Mouse (Mus musculus): ENCODE measurements around the gene Mob3c. TPM values are rescaled to one million over a fixed set of nuclear protein-coding genes. Genes with fewer than 3 reads are reported as not detected.

The Mob3c gene
- 10.3 and 19.3 TPM in 2 replicates for polyA plus RNA-seq (2012; rRNA removed)

DNA sequence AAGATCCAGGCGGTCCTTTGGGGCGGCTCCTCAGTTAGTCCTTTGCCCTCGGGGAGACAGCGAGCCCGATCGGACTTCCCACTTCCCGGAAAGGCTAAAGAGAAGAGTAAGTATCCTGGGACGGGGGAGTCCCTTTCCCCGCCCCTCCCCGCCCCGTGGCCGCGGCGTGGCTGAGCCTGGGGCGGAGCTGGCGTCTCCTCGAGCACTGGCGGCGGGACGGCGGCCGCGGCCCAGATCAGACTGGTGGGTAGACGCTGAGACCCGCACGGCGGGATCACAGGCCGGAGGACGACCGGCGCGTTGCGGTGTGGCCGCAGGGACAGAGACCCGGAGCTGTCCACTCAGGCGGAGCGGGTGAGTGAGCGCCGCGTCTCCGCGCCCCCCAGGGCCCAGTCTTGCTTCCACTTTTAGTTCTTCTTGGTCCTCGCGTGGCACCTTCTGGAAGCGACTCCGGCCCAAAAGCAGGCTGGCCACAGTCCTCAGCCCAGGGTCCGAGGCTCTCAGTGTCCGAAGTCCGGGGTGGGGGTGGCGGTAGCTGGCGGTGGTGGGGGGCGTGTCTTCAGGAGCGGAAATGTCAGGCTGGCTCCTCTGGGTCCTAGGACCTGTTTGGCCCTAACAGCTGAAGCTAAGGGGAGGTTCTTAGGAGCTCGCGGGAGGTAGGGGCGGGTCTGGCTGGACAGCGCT, at the start of gene Mob3c:
Mob3c (plus strand) TSS at position 205 of the 684 bp plus-strand sequence.
- peak; percentile 63 for DNase-seq (ENCODE audit: low spot score)

DNA sequence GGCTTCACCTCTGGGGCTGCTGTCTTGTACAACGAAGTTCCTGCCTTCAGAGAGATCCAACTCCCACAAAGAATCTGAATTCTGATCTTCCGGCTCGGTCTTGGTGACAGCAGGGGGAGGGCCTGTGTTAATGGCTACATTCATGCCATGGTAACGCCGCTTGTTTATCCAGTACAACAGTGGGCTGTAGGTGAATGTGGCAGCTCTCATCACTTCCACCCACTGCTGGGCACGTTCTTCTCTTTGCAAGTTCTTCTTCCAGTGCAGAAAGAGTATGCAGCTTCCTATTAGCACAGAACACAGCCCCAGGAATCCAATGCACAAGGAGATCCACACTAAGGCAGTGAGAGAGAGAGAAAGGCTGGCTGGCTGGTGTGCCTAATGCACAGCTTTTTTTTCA, 47.6 kb upstream of the Mob3c start:
- no peak for DNase-seq (ENCODE audit: low spot score)

DNA sequence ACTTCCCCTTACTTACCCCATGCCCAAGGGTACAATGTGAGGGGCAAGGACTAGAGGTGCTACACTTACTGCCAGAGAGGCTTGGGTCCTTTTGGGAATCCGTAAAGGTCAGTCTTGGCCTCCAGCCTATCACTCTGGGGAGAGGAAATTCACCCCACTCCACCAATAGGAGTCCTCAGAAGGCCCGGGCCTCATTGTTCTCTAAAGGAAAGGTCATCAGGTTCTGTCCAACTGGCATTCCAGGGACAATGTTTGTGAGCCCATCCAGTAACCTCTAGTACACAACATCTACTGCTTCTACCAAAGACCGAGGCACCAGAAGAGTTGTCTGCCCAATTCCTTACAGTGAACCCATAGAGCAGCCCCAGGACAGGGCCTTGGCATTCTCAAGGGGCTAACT, 47.0 kb upstream of the Mob3c start, which contains the start of gene Tex38:
Tex38 (minus strand) TSS at position 101 of the 400 bp plus-strand sequence.
- no peak for DNase-seq (ENCODE audit: low spot score)

DNA sequence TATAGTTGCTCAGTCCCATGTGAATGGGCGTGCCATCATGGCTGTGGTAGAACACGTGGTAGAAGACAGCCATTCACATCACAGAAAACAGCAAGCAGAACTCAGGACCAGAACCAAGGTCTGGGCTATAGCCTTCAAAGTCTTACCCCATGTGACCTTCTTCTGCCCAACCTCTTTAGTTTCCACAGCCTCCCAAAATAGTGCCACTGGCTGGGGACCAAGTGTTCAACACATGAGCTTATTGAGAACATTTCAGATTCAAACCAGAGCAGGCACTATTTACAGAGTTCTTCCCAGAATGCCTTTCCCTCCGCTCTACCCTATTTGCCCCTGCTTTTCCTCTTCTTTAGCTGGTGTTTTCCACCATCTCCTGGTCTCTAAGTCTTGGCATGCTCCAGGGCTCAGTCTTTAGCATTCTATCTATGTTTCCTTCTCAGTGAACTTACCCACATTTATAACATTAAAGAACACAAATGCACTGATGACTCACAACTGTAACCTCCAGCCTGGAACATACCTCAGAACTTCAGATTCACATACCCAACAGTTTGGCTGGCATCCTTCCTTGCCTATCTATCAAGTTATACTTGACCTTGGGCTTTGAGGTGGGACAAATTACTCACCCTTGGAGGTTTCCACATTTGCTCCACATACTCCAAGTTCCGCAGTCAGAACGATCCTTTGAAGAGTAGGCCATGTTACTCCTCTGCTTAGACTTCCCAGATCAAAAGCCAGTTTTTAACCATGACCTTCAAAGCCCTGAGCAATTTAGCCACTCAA, 45.7 kb upstream of the Mob3c start:
- DNase-seq (ENCODE audit: low spot score) = no peak

DNA sequence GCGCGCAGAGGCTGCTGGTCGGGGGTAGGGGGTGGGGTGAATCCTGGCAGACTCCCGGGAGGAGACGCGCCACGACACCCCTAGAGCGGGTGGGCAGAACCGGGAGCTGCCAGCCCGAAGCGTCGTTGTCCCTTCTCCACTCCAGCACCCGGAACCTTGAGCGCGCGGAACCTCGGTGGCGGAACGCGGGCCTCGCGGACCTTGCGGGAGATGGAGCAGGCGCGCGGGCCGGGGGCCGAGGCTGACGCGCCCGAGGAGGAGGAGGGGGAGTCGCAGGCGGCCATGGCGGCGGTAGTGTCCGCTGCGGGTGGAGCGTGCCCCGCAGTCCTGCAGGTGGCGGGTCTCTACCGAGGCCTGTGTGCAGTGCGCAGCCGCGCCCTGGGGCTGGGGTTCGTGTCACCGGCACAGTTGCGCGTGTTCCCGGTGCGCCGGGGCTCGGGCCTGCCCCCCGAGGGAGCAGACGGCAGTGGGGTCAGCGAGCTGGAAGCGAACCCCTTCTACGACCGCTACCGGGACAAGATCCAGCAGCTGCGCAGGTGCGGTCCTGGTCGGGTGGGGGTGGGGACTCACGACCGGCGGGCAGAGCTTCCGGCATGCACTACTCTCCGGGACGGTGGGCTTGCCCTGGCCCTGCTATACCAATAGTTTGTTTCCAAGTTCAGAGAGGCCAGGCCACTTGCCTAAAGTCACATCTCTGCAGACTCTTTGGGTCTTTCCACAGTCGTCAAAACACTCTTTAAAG, 43.0 kb upstream of the Mob3c start, which contains the start of gene Atpaf1:
Atpaf1 (plus strand) TSS at position 44 of the 742 bp plus-strand sequence.
- DNase-seq (ENCODE audit: low spot score) = peak; percentile 72

DNA sequence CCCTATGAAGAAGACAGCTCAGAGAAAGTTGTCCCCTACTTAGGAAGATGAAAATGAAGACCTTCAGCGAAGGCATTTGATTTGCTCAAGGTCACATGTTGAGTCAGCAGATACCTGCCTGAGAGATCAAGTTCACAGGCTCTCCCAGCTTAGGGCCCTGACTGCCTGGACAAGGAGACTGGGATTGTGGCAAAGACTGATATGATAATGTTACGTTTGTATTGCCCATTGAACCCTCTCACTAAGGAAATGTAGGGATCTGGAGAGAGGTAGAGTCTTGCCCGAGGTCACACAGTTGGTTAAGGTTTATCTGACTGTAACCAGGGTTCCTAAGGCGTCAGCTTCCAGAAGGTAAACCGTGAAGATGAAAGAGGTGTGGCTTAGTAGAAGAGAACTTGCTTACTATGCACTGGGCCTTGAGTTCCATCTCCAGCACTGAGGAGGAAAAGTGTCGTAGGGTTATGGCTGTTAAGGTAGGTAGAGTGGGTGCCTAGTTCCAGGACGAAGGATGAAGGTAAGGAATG, 42.3 kb upstream of the Mob3c start:
- no peak for DNase-seq (ENCODE audit: low spot score)

DNA sequence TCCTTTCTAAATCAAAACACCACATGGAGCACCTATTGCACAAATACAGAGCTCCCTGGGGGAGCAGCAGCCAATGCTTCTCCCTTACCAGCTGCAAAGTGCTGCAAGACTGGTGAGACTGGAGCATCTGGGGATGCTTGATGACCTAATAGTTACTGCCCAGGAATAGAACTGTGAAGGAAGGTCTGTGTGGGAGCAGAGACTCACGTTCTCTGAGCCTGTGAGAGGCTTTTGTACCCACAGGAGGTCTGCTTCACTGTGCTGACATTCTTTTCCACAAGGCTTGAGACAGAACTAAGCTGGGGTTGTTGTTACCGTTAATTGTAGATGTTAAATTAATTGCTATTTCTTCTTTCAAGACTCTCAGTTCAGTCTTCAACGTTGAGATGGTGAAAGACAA, 37.0 kb upstream of the Mob3c start:
- no peak for DNase-seq (ENCODE audit: low spot score)

DNA sequence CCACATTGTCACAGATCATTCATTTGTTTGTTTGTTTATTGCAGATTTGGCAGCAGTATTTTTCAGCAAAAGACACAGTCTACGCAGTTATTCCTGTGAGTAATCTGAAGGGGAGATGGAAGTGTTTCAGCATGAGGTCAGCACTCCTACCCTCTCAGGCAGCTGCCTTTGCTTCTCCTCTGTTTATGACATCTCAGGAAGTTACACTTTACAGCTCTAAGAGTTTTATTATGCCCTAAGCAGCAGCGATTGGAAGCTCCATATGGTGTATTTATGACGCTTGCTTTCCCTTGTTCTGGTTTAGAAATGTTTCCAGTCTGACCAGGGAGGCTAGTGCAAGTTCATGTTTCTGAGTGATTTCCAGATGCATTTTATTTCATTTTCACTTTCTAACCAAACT, 32.5 kb upstream of the Mob3c start:
- no peak for DNase-seq (ENCODE audit: low spot score)

DNA sequence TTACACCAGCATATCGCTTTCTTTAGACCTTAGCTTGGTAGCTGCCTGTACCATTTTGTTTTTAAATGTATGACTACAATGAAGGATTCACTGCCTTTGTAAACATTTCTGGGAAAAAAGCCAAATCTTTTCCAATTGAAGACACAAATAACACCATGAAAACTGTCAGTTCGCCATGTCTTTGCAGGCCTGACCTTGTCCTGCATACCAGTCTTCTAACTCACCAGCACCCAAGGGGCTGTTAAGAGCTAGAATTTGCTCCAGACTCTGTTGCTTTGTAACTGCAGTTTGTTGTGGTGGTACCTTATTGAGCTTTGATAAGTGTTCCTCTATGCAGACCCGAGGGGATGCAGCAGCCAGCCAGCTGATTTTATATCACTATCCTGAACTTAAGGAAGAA, 27.9 kb upstream of the Mob3c start:
- DNase-seq (ENCODE audit: low spot score) = no peak

DNA sequence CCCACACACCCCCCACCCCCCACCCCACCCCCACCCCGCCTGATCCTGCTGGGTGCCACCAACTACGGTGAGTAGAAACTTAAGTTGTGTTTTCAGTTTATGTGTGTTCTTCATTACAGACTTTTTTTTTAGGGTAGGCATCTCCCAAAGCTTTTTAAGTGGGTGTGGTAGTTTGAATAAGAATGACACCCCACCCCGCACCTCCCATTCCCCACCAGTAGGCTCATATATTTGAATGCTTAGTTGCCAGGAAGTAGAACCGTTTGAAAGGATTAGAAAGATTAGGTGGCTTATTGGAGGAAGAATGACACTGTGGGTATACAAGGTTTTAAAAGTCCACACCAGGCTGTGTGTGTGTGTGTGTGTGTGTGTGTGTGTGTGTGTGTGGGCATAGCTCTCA, 15.6 kb upstream of the Mob3c start:
- DNase-seq (ENCODE audit: low spot score) = no peak

DNA sequence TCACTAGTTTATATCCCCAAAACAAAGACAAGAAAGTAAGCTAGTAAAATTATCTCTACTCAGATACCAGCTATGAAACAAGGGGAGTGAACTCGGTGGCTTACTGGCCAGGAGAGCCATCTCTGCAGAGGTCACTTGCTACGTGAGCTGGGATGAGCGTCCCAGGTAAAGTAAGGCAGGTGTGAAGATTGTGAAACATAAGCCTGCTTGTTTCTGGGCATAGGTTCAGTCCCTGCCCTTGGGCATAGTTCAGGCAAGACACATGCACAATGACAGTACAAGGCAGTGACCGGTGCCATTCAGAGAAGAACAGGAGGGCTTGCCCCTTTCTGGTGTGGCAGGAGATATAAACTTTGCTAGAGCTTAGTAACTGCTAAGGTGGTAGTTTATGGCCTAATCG, 12.3 kb upstream of the Mob3c start:
- DNase-seq (ENCODE audit: low spot score) = no peak

DNA sequence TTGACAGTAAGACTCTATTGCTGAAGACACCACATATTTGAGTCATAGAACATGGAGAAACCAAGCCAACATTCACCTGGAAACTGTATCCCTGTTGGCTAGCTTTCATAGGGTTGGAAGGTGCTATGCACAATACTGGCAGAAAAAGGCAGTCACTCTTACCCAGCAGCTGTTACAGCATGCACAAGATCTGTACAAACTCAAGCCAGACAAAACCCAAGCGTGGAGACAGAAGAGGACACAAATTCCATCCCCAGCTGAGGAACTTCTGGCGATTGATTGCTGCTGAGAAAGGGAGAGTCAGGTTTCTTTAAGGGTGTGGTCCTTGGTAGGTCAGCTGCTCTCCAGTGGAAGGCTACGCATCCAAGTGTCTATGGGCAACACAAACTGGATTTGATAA, 7.7 kb upstream of the Mob3c start:
- no peak for DNase-seq (ENCODE audit: low spot score)

DNA sequence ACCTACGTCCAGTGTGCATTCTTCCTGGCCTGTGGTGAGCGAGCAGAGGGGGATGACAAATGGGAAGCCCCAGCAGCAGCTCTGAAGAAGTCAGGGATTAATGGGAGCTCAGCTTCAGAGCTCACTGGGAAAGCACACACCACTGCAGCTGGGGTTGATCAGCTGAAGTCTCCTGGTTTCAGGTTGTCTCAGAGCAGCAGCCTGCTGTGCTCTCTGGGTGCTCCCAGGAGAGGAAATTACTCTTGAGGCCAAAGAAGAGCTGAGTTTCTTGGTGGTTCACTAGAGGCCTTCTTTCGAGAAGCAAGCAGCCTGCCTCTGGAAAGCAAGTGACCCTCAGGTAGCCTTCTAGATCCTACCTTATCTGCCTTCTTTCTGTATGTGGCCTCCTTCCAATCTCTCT, 6.9 kb upstream of the Mob3c start:
- no peak for DNase-seq (ENCODE audit: low spot score)

DNA sequence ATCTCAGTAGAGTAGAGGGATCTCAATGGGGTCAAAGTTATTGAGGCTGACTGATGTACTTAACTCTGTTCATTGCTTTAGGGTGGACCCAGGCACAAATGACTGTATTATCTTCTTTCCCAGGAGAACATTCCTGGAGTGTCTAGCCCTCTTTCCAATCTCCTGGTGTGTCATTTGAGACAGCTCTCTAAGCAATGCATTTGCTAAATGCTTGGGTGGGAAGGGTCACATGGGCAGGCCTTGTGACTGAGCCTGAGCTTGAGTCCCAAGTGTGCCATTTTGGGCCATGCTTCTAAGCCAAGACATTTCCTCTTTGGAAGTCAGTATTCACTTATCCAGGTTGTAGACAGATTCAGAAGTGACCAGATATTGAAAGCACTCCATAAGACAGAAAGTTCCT, 6.5 kb upstream of the Mob3c start:
- no peak for DNase-seq (ENCODE audit: low spot score)

DNA sequence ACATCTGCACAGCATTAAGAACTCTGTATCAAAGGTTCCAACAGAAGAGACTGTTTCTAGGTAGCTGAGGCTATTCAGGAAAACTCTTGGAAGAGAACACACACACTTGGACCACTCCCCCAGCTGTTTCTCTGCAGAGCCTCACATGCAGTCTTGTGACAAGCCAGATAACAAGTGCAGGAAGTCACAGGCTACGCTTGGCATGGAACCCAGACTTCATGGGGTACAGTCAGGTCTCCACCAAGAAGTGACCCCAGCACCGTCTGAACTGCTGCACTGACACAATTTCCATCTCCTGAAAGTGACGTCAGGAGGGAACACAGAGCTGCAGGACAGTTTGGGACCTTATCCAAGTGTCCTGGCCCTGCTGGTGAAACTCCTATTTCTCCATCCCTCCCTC, 6.0 kb upstream of the Mob3c start:
- no peak for DNase-seq (ENCODE audit: low spot score)

DNA sequence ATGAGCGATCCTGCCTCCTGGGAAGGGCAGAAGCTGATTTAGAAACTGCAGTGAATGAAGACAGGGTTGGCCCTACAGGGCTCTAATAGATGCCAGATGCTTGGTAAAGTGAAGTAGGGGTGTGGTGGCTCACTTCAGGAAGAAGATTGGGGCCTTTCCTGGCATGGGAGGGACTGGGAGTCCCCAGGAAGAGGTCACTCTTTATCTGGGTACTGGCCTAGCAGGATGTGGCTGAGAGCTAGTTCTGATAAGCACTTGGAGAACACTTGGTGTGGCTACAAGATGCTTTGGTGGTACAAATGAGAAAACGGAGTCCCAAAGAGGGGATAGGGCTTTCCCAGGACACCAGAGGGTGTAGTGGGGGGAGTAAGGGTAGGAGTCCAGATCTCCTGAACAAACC, 3.7 kb upstream of the Mob3c start:
- DNase-seq (ENCODE audit: low spot score) = no peak

DNA sequence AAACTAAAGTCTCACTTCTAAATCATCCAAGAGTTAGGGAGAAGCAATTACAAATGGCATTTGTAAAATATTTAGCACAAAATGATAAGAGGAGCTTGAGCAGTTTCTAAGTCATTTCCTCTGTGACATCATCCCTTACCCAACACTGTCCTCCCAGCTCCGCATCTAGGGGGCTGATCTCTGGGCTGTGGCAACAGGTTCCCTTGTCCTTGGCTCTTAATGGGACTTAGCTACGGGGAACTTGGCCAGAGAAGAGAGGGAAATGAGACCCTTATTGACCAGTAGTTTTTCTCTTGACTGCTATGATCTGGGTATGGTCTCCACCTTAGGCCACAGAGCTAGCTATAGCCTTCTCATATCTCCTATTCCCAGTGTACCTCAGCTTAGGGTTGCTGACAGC, 2.6 kb upstream of the Mob3c start:
- no peak for DNase-seq (ENCODE audit: low spot score)

DNA sequence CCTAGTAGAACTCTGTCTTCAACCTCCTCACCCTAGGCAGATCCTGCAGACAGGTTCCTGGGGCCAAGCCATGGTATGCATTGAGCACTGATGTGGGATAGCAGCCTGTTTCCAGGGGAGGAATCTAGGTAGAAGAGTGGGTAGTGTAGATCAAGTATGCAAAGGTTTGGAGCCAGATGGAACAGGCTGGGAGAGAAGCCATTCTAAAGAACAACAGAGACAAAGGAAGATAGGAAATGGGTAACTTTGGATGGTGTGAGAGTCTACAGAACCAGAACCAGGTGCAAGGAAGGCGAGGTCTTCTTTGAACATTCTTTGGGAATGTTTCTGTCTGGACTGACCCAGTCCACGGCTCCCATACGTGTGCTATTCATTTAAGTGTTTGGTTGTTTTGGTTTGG, 826 bp upstream of the Mob3c start:
- no peak for DNase-seq (ENCODE audit: low spot score)

DNA sequence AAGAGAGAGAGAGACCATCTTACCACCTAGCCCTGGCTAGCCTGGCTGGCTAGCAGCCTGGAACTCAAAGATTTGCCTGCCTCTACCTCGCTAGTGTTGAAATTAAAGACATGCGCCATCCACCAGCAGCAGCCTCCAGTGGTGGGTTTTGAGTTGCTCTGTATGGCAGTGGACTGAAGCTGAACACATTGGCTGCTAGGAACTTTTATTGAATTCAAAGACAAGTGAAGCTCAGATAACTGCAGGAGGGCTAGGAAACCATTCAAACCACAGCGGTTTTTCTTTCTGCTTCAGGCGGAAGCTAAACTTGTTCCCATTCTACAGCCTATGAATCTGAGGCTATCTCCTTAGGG, 381 bp upstream of the Mob3c start:
- DNase-seq (ENCODE audit: low spot score) = no peak

DNA sequence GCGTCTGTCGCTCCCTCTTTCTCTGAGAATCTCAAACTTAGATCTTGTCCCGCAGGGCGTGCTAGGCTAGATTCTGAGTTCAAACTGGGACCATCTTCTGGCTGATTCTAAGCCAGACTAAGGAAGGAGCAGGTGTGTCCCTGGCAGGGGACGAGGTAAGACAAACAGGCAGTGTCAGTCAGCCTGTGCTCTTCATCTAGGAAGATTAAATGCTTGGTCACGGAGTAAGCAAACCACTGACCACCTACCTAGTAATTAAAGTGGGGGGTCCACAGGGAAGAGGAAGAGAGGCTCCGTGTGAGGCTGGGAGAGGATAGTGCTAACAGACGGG, 645 bp downstream of the Mob3c start:
- DNase-seq (ENCODE audit: low spot score) = no peak

DNA sequence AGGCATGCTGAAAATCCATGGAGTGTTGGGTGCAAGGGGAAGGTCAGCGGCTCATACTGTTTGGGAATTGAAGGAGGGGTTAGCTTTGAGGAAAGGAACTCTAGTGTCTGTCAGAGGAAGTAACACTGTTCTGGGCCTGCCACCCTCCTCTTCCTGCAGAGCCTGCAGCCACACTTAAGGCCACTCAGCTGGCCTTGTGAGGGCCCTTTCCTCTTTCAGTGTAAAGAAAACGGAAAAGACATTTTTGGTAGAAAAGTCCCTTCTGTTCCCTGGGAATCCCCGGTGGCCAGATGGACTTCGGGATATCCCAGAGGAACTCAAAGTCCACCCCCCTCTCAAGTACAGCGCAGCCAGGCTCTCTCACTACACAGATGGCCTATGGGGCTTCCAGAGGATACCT, 2.6 kb downstream of the Mob3c start:
- DNase-seq (ENCODE audit: low spot score) = no peak

DNA sequence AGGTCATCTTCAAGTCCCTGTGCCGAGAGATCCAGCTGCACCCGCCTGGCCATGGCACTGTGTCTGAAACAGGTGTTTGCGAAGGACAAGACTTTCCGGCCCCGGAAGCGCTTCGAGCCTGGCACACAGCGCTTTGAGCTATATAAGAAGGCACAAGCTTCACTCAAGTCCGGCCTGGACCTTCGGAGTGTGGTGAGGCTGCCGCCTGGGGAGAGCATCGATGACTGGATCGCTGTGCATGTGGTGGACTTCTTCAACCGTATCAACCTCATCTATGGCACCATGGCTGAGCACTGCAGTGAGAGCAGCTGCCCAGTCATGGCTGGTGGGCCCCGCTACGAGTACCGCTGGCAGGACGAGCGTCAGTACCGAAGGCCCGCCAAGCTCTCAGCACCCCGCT, 3.3 kb downstream of the Mob3c start:
- DNase-seq (ENCODE audit: low spot score) = no peak

DNA sequence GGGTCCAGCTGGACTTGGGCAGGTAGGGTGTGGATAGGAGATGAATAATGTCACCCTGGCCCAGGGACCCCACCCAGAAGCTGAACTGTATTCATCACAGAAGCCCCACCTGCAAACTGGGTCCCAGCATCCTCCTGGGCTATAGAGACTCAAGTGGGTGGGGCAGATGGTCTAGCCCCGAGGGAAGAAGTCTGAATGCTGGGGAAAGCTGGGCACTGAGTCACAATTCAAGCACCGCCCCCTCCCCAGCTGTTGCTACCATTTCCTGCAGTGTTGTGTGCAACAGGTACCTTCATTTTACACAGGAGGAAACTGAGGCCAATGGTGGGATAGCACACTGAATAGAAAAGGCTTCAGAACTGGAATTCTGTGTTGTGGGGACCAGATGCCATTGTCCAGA, 4.1 kb downstream of the Mob3c start:
- DNase-seq (ENCODE audit: low spot score) = no peak
